Mouse (Mus musculus) lung, embryonic 16.5 days (tissue): ENCODE measurements around the gene Mbtps1. TPM values are rescaled to one million over a fixed set of nuclear protein-coding genes. Genes with fewer than 3 reads are reported as not detected.

Experiments used
- ATAC-seq: fragments of 200-750 bp; cut with Nextera tagmentation; 2 replicates; pipeline ENCODE4 v1.8.0; 2017; ENCODE audit warnings: low read depth, mild to moderate bottlenecking, moderate library complexity
- H3K27ac ChIP-seq: fragments of 300-500 bp; sonication (generic); 2 replicates; pipeline ENCODE4 v1.5.1; 2014; ENCODE audit warnings: mild to moderate bottlenecking, control low read depth, low read length
- H3K27me3 ChIP-seq: fragments of 300-500 bp; sonication (generic); 2 replicates; pipeline ENCODE4 v1.6.1; 2014; ENCODE audit warnings: low read depth, low read length, mixed read lengths; ENCODE audit not compliant: control insufficient read depth, insufficient read depth
- H3K36me3 ChIP-seq: fragments of 300-500 bp; sonication (generic); 2 replicates; pipeline ENCODE4 v1.6.1; 2014; ENCODE audit warnings: low read length; ENCODE audit not compliant: control insufficient read depth, insufficient read depth
- H3K4me1 ChIP-seq: fragments of 300-500 bp; sonication (generic); replicated peaks from 2 replicates; pipeline ENCODE4 v1.6.1; 2014; ENCODE audit warnings: low read length, mixed read lengths; ENCODE audit not compliant: control insufficient read depth, insufficient read depth
- H3K4me2 ChIP-seq: fragments of 300-500 bp; sonication (generic); 2 replicates; pipeline ENCODE4 v1.6.1; 2014; ENCODE audit warnings: low read depth, low read length, control low read depth
- H3K4me3 ChIP-seq: fragments of 300-500 bp; sonication (generic); 2 replicates; pipeline ENCODE4 v1.5.1; 2014; ENCODE audit warnings: mild to moderate bottlenecking, low read length, control low read depth
- H3K9ac ChIP-seq: fragments of 300-500 bp; sonication (generic); 2 replicates; pipeline ENCODE4 v1.6.1; 2014; ENCODE audit warnings: low read length, control low read depth
- H3K9me3 ChIP-seq: fragments of 300-500 bp; sonication (generic); 2 replicates; pipeline ENCODE4 v1.6.1; 2016; ENCODE audit warnings: low read length; ENCODE audit not compliant: control insufficient read depth
- WGBS: fragments of 180-500 bp; shearing (Covaris S2); extraction: QIAGEN DNeasy Blood & Tissue Kit; methylation state at CpG from one replicate; pipeline ENCODE4 v1.1.7; 2014; 5-methylcytosine and 5-hydroxymethylcytosine counted together
- polyA plus RNA-seq: library from polyadenylated mRNA; unstranded; fragments of >200 nt; fragmentation: Nextera tagmentation; extraction: Ambion mirVana; gene quantifications from 2 replicates; pipeline ENCODE4 v1.2.1, GENCODE M21; 2015

Mbtps1 gene
- polyA plus RNA-seq, result 118 and 126 TPM in 2 replicates

DNA sequence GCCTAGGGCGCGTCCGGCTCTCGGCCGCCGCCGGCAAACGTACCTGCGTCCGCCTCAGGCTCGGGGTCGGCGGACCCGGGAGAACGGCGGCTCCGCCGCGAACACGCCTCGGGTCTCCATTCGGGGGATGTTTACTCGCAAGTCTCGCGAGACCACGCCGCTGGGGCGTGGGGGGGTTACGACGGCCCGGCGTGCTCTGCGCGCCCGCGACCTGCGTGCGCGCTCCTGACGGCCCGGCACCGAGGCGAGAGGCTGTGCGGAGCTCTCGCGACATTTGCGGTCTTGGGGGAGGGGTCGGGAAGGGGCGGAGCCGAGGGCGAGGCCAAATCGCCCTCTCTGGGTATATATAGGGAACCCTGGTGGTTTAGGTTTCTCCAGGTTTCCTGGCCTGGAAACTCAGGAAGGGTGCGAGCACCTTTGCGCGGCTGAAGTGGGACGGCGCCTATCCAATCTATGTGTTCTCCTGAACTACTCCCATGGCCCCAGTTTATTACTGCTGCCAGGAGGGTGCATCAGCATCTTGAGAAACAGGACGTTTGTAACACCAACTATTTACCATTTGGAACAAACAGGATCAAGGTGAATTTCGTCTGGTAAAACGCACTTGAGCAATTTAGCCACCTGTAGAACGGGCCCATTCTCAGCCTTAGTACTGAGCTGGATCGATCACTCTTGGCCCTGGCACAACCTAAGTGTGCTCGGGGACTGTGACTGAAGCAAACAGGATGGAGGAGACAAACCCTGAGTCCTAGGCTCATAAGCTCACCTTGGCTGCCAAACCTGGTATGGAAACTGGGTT, at the start of gene Mbtps1:
TSS of gene Mbtps1 (minus strand) at position 133 of the 799 bp plus-strand sequence.
- no peaks in the 10 kb centered on the region for H3K27me3 ChIP-seq
- peaks cover 8% of the 10 kb centered on the region for H3K4me1 ChIP-seq
- H3K36me3 ChIP-seq, result peaks cover 6% of the 10 kb centered on the region; the same call in 1 of the 2 replicates
- peak within 1 kb of the TSS; percentile 85 for H3K4me2 ChIP-seq
- peak within 1 kb of the TSS; percentile 88 for H3K27ac ChIP-seq
- peak within 1 kb of the TSS; percentile 82 for H3K4me3 ChIP-seq
- peak within 1 kb of the TSS; percentile 92 for H3K9ac ChIP-seq
- 5% methylated on average over 58 of the region's 63 CpGs for WGBS
- no peaks in the 10 kb centered on the region for H3K9me3 ChIP-seq
- peak; percentile 98 for ATAC-seq

DNA sequence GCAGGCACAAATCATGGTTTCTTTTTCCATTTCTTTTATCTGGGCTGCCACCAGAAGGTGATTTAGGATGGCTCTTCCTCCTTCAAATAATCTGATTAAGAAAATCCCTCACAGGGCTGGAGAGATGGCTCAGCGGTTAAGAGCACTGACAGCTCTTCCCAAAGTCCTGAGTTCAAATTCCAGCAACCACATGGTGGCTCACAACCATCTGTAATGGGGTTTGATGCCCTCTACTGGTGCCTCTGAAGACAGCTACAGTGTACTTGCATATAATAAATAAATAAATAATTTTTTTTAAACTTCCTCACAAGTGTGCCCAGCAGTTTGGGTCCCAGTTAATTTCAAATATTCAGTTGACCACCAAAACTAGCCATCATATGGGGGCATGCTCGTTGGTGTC, 47.7 kb upstream of the Mbtps1 start:
- WGBS, result 70% methylated on average over 2 of the region's 2 CpGs
- no peak overlapping the region for H3K9ac ChIP-seq
- no peak overlapping the region for H3K27ac ChIP-seq
- no peak overlapping the region for H3K4me3 ChIP-seq
- H3K36me3 ChIP-seq, result peaks cover 12% of the 10 kb centered on the region
- peaks cover 6% of the 10 kb centered on the region for H3K4me1 ChIP-seq
- no peaks in the 10 kb centered on the region for H3K27me3 ChIP-seq
- ATAC-seq, result no peak
- peaks cover 3% of the 10 kb centered on the region; the same call in 1 of the 2 replicates for H3K9me3 ChIP-seq
- no peak overlapping the region for H3K4me2 ChIP-seq

DNA sequence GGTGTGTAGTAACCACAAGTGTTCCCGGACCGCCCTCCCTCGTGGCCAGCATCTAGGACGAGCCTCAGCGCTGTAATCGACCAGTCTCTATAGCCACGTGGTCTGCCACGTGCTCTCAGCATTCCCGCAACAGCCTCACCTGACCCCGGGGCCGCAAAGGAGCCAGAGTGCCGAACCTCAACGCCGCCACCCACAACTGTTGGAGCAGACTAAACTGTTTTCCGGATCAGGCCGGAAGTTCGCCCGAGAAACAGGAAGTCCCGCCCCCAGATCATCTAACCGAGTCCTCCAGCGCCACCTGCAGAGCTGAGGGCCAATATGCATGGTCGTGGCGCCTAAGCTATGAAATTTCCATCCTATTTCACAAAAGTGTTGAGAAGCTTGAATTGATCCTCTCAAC, 46.5 kb upstream of the Mbtps1 start, which contains the start of gene Taf1c:
TSS of gene Taf1c (minus strand) at position 227 of the 400 bp plus-strand sequence.
- WGBS, result 0% methylated on average over 23 of the region's 23 CpGs
- Histone ChIP-seq H3K27me3 (no peaks in the 10 kb centered on the region), H3K27ac (peak within 1 kb of the TSS; percentile 35; the same call in 1 of the 2 replicates), H3K36me3 (peaks cover 23% of the 10 kb centered on the region), H3K4me2 (peak within 1 kb of the TSS; percentile 81), H3K4me1 (peaks cover 6% of the 10 kb centered on the region), H3K9me3 (peaks cover 3% of the 10 kb centered on the region; the same call in 1 of the 2 replicates), H3K4me3 (peak within 1 kb of the TSS; percentile 74), H3K9ac (peak within 1 kb of the TSS; percentile 85)
- ATAC-seq, result peak; percentile 89

DNA sequence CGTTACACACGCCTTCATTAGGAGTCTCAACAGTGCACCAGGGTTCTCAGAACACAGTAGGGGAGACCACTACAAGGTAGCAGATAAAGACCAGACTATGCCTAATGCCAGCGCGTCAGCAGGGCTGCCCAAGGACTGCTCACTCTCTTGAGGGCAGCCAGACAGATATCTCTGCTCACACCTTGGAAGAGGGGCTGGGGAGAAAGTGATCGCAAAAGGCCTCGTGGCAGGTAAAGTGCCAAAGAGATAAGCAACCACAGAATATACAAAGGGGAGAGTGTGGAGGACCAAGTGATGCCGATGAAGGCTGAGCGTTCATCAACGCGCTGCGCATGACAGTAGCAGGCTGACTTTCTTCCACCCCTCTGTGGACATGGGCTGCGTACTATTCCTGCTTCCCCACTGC, 45.9 kb upstream of the Mbtps1 start:
- 18% methylated on average over 12 of the region's 12 CpGs for WGBS
- no peak; the same call in 1 of the 2 replicates for ATAC-seq
- Histone ChIP-seq H3K27me3 (no peaks in the 10 kb centered on the region), H3K9ac (peak overlapping the region; percentile 85), H3K27ac (no peak overlapping the region), H3K4me3 (peak overlapping the region; percentile 74), H3K4me2 (peak overlapping the region; percentile 81), H3K9me3 (peaks cover 3% of the 10 kb centered on the region; the same call in 1 of the 2 replicates), H3K36me3 (peaks cover 25% of the 10 kb centered on the region), H3K4me1 (peaks cover 6% of the 10 kb centered on the region)

DNA sequence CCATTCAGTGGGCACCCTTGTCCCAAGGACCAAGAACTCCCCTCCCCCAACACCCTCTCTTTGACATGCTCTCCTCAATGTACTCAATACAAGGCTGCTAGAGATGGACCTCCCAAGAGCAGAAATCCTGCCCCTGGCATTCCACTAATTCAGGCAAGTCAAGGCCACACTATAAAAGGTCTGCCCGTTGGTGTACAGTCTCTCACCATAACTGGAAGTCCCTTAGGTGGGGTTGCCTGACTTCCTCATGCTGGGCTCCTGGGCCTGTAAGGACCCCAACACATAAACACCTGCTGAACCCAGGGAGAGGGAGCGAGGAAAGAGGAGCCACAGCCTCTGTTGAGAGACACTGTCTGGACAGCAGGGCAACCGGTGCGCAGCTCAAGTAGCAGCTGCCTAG, 45.2 kb upstream of the Mbtps1 start:
- Histone ChIP-seq H3K4me1 (peaks cover 6% of the 10 kb centered on the region), H3K9ac (peak overlapping the region; percentile 42; the same call in 1 of the 2 replicates), H3K27me3 (no peaks in the 10 kb centered on the region), H3K4me3 (no peak overlapping the region), H3K9me3 (no peaks in the 10 kb centered on the region; the same call in 1 of the 2 replicates), H3K27ac (no peak overlapping the region), H3K4me2 (peak overlapping the region; percentile 81; the same call in 1 of the 2 replicates), H3K36me3 (peaks cover 32% of the 10 kb centered on the region)
- ATAC-seq, result no peak
- WGBS, result 87% methylated on average over 4 of the region's 4 CpGs

DNA sequence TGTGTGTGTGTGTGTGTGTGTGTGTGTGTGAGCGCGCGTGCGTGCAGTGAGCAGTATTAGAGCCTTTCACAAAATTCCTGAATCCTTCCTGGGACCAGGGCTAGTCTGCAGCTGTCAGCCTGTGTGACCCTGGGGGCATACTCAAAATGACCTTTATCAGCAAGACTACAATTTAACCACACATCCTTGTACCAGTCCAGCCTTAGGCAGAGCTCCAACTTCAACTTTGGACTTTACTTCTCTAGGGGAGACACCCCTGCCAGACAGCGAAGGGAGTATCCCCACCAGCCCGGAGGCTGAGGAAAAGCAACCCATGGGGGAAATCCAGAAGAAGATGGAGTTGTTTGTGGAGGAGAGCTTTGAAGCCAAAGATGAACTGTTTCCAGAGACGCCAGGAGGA, 32.9 kb upstream of the Mbtps1 start:
- no peak overlapping the region for H3K27ac ChIP-seq
- H3K4me1 ChIP-seq, result no peaks in the 10 kb centered on the region
- 90% methylated on average over 7 of the region's 7 CpGs for WGBS
- H3K9me3 ChIP-seq, result no peaks in the 10 kb centered on the region
- H3K27me3 ChIP-seq, result no peaks in the 10 kb centered on the region
- no peak for ATAC-seq
- H3K36me3 ChIP-seq, result no peaks in the 10 kb centered on the region
- no peak overlapping the region for H3K9ac ChIP-seq
- no peak overlapping the region for H3K4me2 ChIP-seq
- H3K4me3 ChIP-seq, result no peak overlapping the region

DNA sequence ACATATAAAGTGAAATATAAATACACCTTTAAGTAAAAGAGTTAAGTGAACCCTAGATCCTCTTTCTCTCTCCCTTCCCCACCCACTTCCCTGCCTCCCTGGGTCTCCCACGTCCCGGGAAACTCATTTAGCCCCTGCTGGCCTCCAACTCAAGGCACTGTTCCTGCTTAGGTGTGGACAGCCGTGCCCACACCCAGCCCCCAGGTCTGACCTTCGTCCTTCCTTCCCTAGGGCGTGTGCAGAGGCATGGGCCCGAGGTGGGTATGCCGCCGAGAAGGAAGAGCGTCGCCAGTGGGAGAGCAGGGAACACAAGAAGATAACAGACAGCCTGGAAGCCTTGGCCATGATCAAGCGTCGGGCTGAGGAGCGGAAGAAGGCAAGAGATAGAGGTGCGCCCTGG, 31.8 kb upstream of the Mbtps1 start:
- 68% methylated on average over 14 of the region's 14 CpGs for WGBS
- Histone ChIP-seq H3K9me3 (no peaks in the 10 kb centered on the region), H3K9ac (no peak overlapping the region), H3K36me3 (no peaks in the 10 kb centered on the region), H3K4me1 (peaks cover 3% of the 10 kb centered on the region; the same call in 1 of the 2 replicates), H3K27me3 (no peaks in the 10 kb centered on the region; the same call in 1 of the 2 replicates), H3K4me3 (no peak overlapping the region), H3K27ac (no peak overlapping the region), H3K4me2 (no peak overlapping the region)
- no peak for ATAC-seq

DNA sequence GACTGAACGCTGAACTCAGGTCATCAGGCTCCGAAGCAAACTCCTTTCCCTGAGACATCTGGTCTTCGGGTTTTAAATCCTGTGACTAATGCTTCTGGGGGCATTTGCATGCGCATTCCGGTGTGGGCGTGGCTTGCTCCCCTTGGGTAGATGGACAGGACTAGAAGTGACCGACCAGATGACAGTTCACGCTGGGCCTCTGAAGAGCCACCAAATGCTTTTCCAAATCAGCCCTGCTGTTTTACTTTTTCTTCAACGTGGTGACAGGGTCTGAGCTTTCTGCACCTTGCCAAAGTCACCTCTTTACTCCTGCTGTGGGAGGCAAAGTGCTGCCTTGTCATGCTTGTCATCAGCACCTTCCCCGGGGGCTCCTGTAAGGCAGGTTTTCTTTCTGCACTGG, 30.3 kb upstream of the Mbtps1 start:
- H3K4me1 ChIP-seq, result peaks cover 3% of the 10 kb centered on the region; the same call in 1 of the 2 replicates
- H3K27me3 ChIP-seq, result no peaks in the 10 kb centered on the region; the same call in 1 of the 2 replicates
- no peak overlapping the region for H3K9ac ChIP-seq
- no peak overlapping the region for H3K4me2 ChIP-seq
- no peaks in the 10 kb centered on the region for H3K36me3 ChIP-seq
- no peak overlapping the region for H3K4me3 ChIP-seq
- H3K27ac ChIP-seq, result no peak overlapping the region
- ATAC-seq, result no peak
- H3K9me3 ChIP-seq, result no peaks in the 10 kb centered on the region
- WGBS, result 21% methylated on average over 10 of the region's 10 CpGs

DNA sequence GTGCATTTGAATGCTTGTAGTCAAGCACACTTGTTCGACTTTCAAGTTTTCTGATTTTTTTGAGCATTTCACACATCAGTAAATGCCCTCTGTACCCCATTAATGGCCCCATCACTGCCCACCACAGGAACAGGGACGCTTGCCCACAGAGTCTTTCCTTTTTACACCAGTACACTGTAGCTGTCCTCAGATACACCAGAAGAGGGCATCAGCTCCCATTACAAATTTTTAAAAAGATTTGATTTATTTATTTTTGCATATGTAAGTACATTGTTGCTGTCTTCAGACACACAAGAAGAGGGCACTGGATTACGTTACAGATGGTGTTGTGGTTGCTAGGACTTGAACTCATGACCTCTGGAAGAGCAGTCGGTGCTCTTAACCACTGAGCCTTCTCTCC, 29.8 kb upstream of the Mbtps1 start:
- WGBS, result 64% methylated on average over 4 of the region's 4 CpGs
- H3K27me3 ChIP-seq, result no peaks in the 10 kb centered on the region; the same call in 1 of the 2 replicates
- no peak overlapping the region for H3K4me2 ChIP-seq
- no peak for ATAC-seq
- no peaks in the 10 kb centered on the region for H3K9me3 ChIP-seq
- H3K27ac ChIP-seq, result no peak overlapping the region
- no peak overlapping the region for H3K4me3 ChIP-seq
- H3K4me1 ChIP-seq, result peaks cover 3% of the 10 kb centered on the region; the same call in 1 of the 2 replicates
- H3K36me3 ChIP-seq, result no peaks in the 10 kb centered on the region
- H3K9ac ChIP-seq, result no peak overlapping the region
